Mouse (Mus musculus) lung, postnatal 0 days (tissue): ENCODE results near the gene Zfp874b. TPM values are rescaled to one million over a fixed set of nuclear protein-coding genes. Genes with fewer than 3 reads are reported as not detected.

ENCODE experiments used
- ATAC-seq: fragments of 200-750 bp; cut with Nextera tagmentation; 2 replicates; pipeline ENCODE4 v1.8.0; 2017; ENCODE audit warnings: moderate library complexity
- DNase-seq: peaks from one replicate; pipeline ENCODE4 v3.0.0-alpha.2; 2016; ENCODE audit warnings: low spot score
- H3K27ac ChIP-seq: fragments of 300-500 bp; sonication (generic); 2 replicates; pipeline ENCODE4 v1.5.1; 2014; ENCODE audit warnings: antibody characterized with exemption, mild to moderate bottlenecking, low read length, mixed read lengths
- H3K27me3 ChIP-seq: fragments of 300-500 bp; sonication (generic); replicated peaks from 2 replicates; pipeline ENCODE4 v1.6.1; 2014; ENCODE audit warnings: low read length, mixed read lengths; ENCODE audit not compliant: insufficient read depth
- H3K36me3 ChIP-seq: fragments of 300-500 bp; sonication (generic); 2 replicates; pipeline ENCODE4 v1.6.1; 2014; ENCODE audit warnings: low read length, mixed read lengths; ENCODE audit not compliant: insufficient read depth
- H3K4me1 ChIP-seq: fragments of 300-500 bp; sonication (generic); 2 replicates; pipeline ENCODE4 v1.6.1; 2014; ENCODE audit warnings: antibody characterized with exemption, low read depth, low read length, mixed read lengths; ENCODE audit not compliant: insufficient read depth
- H3K4me2 ChIP-seq: fragments of 300-500 bp; sonication (generic); replicated peaks from 2 replicates; pipeline ENCODE4 v1.6.1; 2014; ENCODE audit warnings: low read depth, mild to moderate bottlenecking, low read length, moderate library complexity, mixed read lengths
- H3K4me3 ChIP-seq: fragments of 300-500 bp; sonication (generic); 2 replicates; pipeline ENCODE4 v1.5.1; 2014; ENCODE audit warnings: low read depth, low read length
- H3K9ac ChIP-seq: fragments of 300-500 bp; sonication (generic); replicated peaks from 2 replicates; pipeline ENCODE4 v1.6.1; 2014; ENCODE audit warnings: low read depth, mild to moderate bottlenecking
- H3K9me3 ChIP-seq: fragments of 300-500 bp; sonication (generic); 2 replicates; pipeline ENCODE4 v1.6.1; 2016; ENCODE audit warnings: low read length, mixed read lengths
- CTCF ChIP-seq: IDR thresholded peaks from 2 replicates; pipeline ENCODE4 v1.5.1; 2016; ENCODE audit warnings: antibody characterized with exemption, mild to moderate bottlenecking
- EP300 ChIP-seq: IDR thresholded peaks from 2 replicates; pipeline ENCODE4 v1.6.1; 2016; ENCODE audit warnings: antibody characterized with exemption, mild to moderate bottlenecking, control low read depth
- WGBS: fragments of 180-500 bp; shearing (Covaris S2); extraction: QIAGEN DNeasy Blood & Tissue Kit; methylation state at CpG from one replicate; pipeline ENCODE4 v1.1.7; 2014; 5-methylcytosine and 5-hydroxymethylcytosine counted together
- polyA plus RNA-seq: library from polyadenylated mRNA; unstranded; fragments of >200 nt; fragmentation: Nextera tagmentation; extraction: Ambion mirVana; gene quantifications from 2 replicates; pipeline ENCODE4 v1.2.1, GENCODE M21; 2015

The Zfp874b gene
- polyA plus RNA-seq: 3.4 and 4.4 TPM in 2 replicates

GRCm38 (mm10) chr13:67483625-67484423, at the start of gene Zfp874b:
Gene Zfp874b (minus strand): TSS chr13:67484258.
- peak within 1 kb of the TSS; percentile 65 for H3K9ac ChIP-seq
- H3K36me3 ChIP-seq: no peaks in the 10 kb centered on the region
- no peaks in the 10 kb centered on the region for H3K9me3 ChIP-seq
- DNase-seq (peak; percentile 96), ATAC-seq (peak; percentile 97)
- TF ChIP-seq CTCF (0 out of 2 replicates have a peak, but pooled peaks have one; percentile 2), EP300 (peak; percentile 41; the same call in 1 of the 2 replicates)
- peak within 1 kb of the TSS; percentile 69 for H3K27ac ChIP-seq
- 3% methylated on average over 20 of the region's 20 CpGs for WGBS
- H3K27me3 ChIP-seq: no peaks in the 10 kb centered on the region
- H3K4me3 ChIP-seq: peak within 1 kb of the TSS; percentile 63
- H3K4me1 ChIP-seq: peaks cover 4% of the 10 kb centered on the region; the same call in 1 of the 2 replicates
- H3K4me2 ChIP-seq: peak within 1 kb of the TSS; percentile 54

- H3K4me1 ChIP-seq: no peaks in the 10 kb centered on the region
- no peak overlapping the region for H3K9ac ChIP-seq
- ATAC-seq (no peak), DNase-seq (no peak)
- no peaks in the 10 kb centered on the region for H3K27me3 ChIP-seq
- no peak overlapping the region for H3K27ac ChIP-seq
- H3K9me3 ChIP-seq: no peaks in the 10 kb centered on the region
- H3K4me2 ChIP-seq: no peak overlapping the region
- WGBS: 77% methylated on average over 3 of the region's 3 CpGs
- no peak overlapping the region for H3K4me3 ChIP-seq
- TF ChIP-seq EP300 (no peak), CTCF (no peak)
- H3K36me3 ChIP-seq: no peaks in the 10 kb centered on the region
Observed at GRCm38 (mm10) chr13:67527049-67527730, 43.1 kb upstream of the Zfp874b start.

- Histone ChIP-seq H3K9me3 (no peaks in the 10 kb centered on the region), H3K4me3 (peak within 1 kb of the TSS; percentile 79), H3K4me1 (no peaks in the 10 kb centered on the region), H3K27ac (peak within 1 kb of the TSS; percentile 62), H3K36me3 (no peaks in the 10 kb centered on the region; the same call in 1 of the 2 replicates), H3K9ac (peak within 1 kb of the TSS; percentile 53), H3K27me3 (no peaks in the 10 kb centered on the region), H3K4me2 (peak within 1 kb of the TSS; percentile 73)
- DNase-seq: peak; percentile 99
- ATAC-seq: peak; percentile 100
- WGBS: 1% methylated on average over 27 of the region's 27 CpGs
- TF ChIP-seq CTCF (no peak; the same call in 1 of the 2 replicates), EP300 (no peak)
Observed at GRCm38 (mm10) chr13:67525753-67526410, 41.8 kb upstream of the Zfp874b start, which contains the start of the genes Gm26965 and Zfp87. Gene Gm26965 (minus strand): TSS chr13:67526151. Gene Zfp87 (minus strand): TSS chr13:67526177.

- H3K4me2 ChIP-seq: no peak overlapping the region
Observed at GRCm38 (mm10) chr13:67500908-67501307, 16.9 kb upstream of the Zfp874b start.

GRCm38 (mm10) chr13:67500084-67500719, 16.1 kb upstream of the Zfp874b start, which contains the start of gene Zfp58:
Gene Zfp58 (minus strand): TSS chr13:67500555.
- peak; percentile 97 for ATAC-seq
- Histone ChIP-seq H3K9ac (peak within 1 kb of the TSS; percentile 62), H3K36me3 (0 out of 2 replicates have a peak, but pooled peaks cover 2% of the 10 kb centered on the region), H3K4me1 (peaks cover 3% of the 10 kb centered on the region; the same call in 1 of the 2 replicates), H3K4me3 (peak within 1 kb of the TSS; percentile 66), H3K4me2 (peak within 1 kb of the TSS; percentile 86), H3K27ac (no peak within 1 kb of the TSS), H3K27me3 (no peaks in the 10 kb centered on the region), H3K9me3 (no peaks in the 10 kb centered on the region)
- 2% methylated on average over 22 of the region's 22 CpGs for WGBS
- TF ChIP-seq EP300 (no peak), CTCF (no peak)
- peak; percentile 92 for DNase-seq

More at GRCm38 (mm10) chr13:67500908-67501307, 16.9 kb upstream of the Zfp874b start:
- no peaks in the 10 kb centered on the region for H3K9me3 ChIP-seq
- no peak for TF ChIP-seq EP300
- no peak for TF ChIP-seq CTCF
- H3K27ac ChIP-seq: no peak overlapping the region
- H3K4me3 ChIP-seq: no peak overlapping the region
- ATAC-seq: no peak
- H3K27me3 ChIP-seq: no peaks in the 10 kb centered on the region
- WGBS: 77% methylated on average over 1 of the region's 1 CpGs
- peaks cover 3% of the 10 kb centered on the region; the same call in 1 of the 2 replicates for H3K4me1 ChIP-seq
- no peaks in the 10 kb centered on the region for H3K36me3 ChIP-seq
- no peak overlapping the region for H3K9ac ChIP-seq
- DNase-seq: no peak
